Mouse (Mus musculus): ENCODE measurements around the gene Samd5. TPM values are rescaled to one million over a fixed set of nuclear protein-coding genes. Genes with fewer than 3 reads are reported as not detected.

Gene Samd5
- polyA plus RNA-seq, 1 experiment = 1.5 TPM

GRCm38 (mm10) chr10:9676418-9676786 lies 1.4 kb upstream of the Samd5 start:
- Histone ChIP-seq H3K27me3 (ENCODE audit: control insufficient read depth, insufficient read depth, low read length) (peaks cover 18% of the 10 kb centered on the region), H3K27ac (ENCODE audit: insufficient read depth, low read depth, low read length) (no peak overlapping the region), H3K4me3 (ENCODE audit: low read depth, low read length) (no peak overlapping the region), H3K36me3 (ENCODE audit: control insufficient read depth, insufficient read depth, low read length) (no peaks in the 10 kb centered on the region), H3K4me1 (ENCODE audit: control insufficient read depth, insufficient read depth, insufficient read length, low read length) (no peaks in the 10 kb centered on the region; the same call in 1 of the 2 replicates)
- TF ChIP-seq CTCF (IDR thresholded peaks at IDR 0.05; ENCODE audit: extremely low read depth, insufficient read length, insufficient replicate concordance, low read depth, low read length) (no peak), POLR2A (IDR thresholded peaks at IDR 0.05; ENCODE audit: low read depth, low read length) (no peak)
- WGBS = 20% methylated on average over 7 of the region's 7 CpGs

DNA sequence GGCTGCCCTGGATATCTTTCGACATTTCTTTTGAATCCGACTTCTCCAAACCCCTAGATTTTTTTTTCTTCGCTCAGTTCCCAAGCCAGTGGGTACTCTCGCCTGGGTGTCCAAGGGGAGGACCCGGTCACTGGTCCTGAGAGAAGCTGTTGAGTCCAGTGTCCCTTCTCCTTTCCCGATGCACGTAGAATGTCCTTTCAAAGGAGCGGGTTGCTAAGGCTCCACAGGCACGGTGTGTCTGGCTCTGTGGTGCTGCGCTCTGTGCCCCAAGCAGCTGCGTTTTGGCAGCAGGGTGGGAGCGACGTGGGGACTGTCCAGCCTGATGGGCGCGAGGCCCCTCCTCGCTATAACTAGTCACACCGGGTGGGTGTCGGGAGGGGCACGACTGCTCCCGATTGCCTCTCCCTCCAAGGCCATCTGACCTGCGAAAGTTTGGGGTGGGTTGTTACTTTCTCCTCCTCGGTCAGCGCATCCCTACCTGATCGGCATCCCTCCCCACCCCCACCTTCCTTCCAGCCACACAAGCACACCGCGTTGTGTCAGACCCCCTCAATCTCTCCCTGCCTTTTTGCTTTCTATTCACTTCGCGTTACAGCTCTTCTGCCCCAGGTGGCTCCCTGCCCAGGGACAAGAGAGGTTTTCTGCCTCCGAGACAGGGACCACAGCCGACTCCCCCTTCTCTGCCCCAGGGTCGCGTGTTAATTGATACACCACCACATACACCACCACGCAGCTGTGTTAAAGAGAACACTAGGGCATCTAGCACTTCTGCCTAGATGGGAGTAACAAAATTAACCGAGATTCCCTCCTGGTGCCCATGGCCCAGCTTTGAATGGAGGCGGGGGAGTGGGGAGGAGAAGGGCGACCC lies 776 bp upstream of the Samd5 start:
- 14% methylated on average over 36 of the region's 36 CpGs for WGBS
- H3K4me1 ChIP-seq (ENCODE audit: control insufficient read depth, insufficient read depth, insufficient read length, low read length) = no peaks in the 10 kb centered on the region; the same call in 1 of the 2 replicates
- H3K36me3 ChIP-seq (ENCODE audit: control insufficient read depth, insufficient read depth, low read length) = no peaks in the 10 kb centered on the region
- peak overlapping the region; percentile 64 for H3K4me3 ChIP-seq (ENCODE audit: low read depth, low read length)
- no peak overlapping the region for H3K27ac ChIP-seq (ENCODE audit: insufficient read depth, low read depth, low read length)
- peaks cover 18% of the 10 kb centered on the region for H3K27me3 ChIP-seq (ENCODE audit: control insufficient read depth, insufficient read depth, low read length)
- TF ChIP-seq POLR2A (IDR thresholded peaks at IDR 0.05; ENCODE audit: low read depth, low read length) (no peak), CTCF (IDR thresholded peaks at IDR 0.05; ENCODE audit: extremely low read depth, insufficient read length, insufficient replicate concordance, low read depth, low read length) (no peak)

GRCm38 (mm10) chr10:9673276-9673675 lies 1.7 kb downstream of the Samd5 start:
- Histone ChIP-seq H3K27ac (ENCODE audit: insufficient read depth, low read depth, low read length) (no peak overlapping the region), H3K27me3 (ENCODE audit: control insufficient read depth, insufficient read depth, low read length) (peaks cover 18% of the 10 kb centered on the region), H3K4me1 (ENCODE audit: control insufficient read depth, insufficient read depth, insufficient read length, low read length) (no peaks in the 10 kb centered on the region; the same call in 1 of the 2 replicates), H3K36me3 (ENCODE audit: control insufficient read depth, insufficient read depth, low read length) (no peaks in the 10 kb centered on the region), H3K4me3 (ENCODE audit: low read depth, low read length) (no peak overlapping the region)
- no peak for TF ChIP-seq CTCF (IDR thresholded peaks at IDR 0.05; ENCODE audit: extremely low read depth, insufficient read length, insufficient replicate concordance, low read depth, low read length)
- no peak for TF ChIP-seq POLR2A (IDR thresholded peaks at IDR 0.05; ENCODE audit: low read depth, low read length)

GRCm38 (mm10) chr10:9672751-9673150 lies 2.3 kb downstream of the Samd5 start:
- Histone ChIP-seq H3K4me3 (ENCODE audit: low read depth, low read length) (no peak overlapping the region), H3K36me3 (ENCODE audit: control insufficient read depth, insufficient read depth, low read length) (no peaks in the 10 kb centered on the region), H3K27ac (ENCODE audit: insufficient read depth, low read depth, low read length) (no peak overlapping the region), H3K4me1 (ENCODE audit: control insufficient read depth, insufficient read depth, insufficient read length, low read length) (no peaks in the 10 kb centered on the region; the same call in 1 of the 2 replicates), H3K27me3 (ENCODE audit: control insufficient read depth, insufficient read depth, low read length) (peaks cover 18% of the 10 kb centered on the region)
- WGBS = 90% methylated on average over 5 of the region's 5 CpGs
- no peak for TF ChIP-seq POLR2A (IDR thresholded peaks at IDR 0.05; ENCODE audit: low read depth, low read length)
- no peak for TF ChIP-seq CTCF (IDR thresholded peaks at IDR 0.05; ENCODE audit: extremely low read depth, insufficient read length, insufficient replicate concordance, low read depth, low read length)

- H3K4me3 ChIP-seq (ENCODE audit: low read depth, low read length) = no peak overlapping the region
- H3K4me1 ChIP-seq (ENCODE audit: control insufficient read depth, insufficient read depth, insufficient read length, low read length) = no peaks in the 10 kb centered on the region
- TF ChIP-seq POLR2A (IDR thresholded peaks at IDR 0.05; ENCODE audit: low read depth, low read length) (no peak), CTCF (IDR thresholded peaks at IDR 0.05; ENCODE audit: extremely low read depth, insufficient read length, insufficient replicate concordance, low read depth, low read length) (no peak)
- peaks cover 16% of the 10 kb centered on the region for H3K27me3 ChIP-seq (ENCODE audit: control insufficient read depth, insufficient read depth, low read length)
- H3K27ac ChIP-seq (ENCODE audit: insufficient read depth, low read depth, low read length) = no peak overlapping the region
- no peaks in the 10 kb centered on the region for H3K36me3 ChIP-seq (ENCODE audit: control insufficient read depth, insufficient read depth, low read length)
- WGBS = 82% methylated on average over 6 of the region's 6 CpGs
Measured at GRCm38 (mm10) chr10:9670351-9670750, 4.7 kb downstream of the Samd5 start.

- TF ChIP-seq POLR2A (IDR thresholded peaks at IDR 0.05; ENCODE audit: low read depth, low read length) (no peak), CTCF (IDR thresholded peaks at IDR 0.05; ENCODE audit: extremely low read depth, insufficient read length, insufficient replicate concordance, low read depth, low read length) (no peak)
- Histone ChIP-seq H3K4me1 (ENCODE audit: control insufficient read depth, insufficient read depth, insufficient read length, low read length) (no peaks in the 10 kb centered on the region), H3K4me3 (ENCODE audit: low read depth, low read length) (no peak overlapping the region), H3K36me3 (ENCODE audit: control insufficient read depth, insufficient read depth, low read length) (no peaks in the 10 kb centered on the region), H3K27me3 (ENCODE audit: control insufficient read depth, insufficient read depth, low read length) (peaks cover under 1% of the 10 kb centered on the region; the same call in 1 of the 2 replicates), H3K27ac (ENCODE audit: insufficient read depth, low read depth, low read length) (no peak overlapping the region)
- 67% methylated on average over 4 of the region's 4 CpGs for WGBS
Measured at GRCm38 (mm10) chr10:9668791-9669190, 6.2 kb downstream of the Samd5 start.

GRCm38 (mm10) chr10:9652946-9653345 lies 22.1 kb downstream of the Samd5 start:
- TF ChIP-seq CTCF (IDR thresholded peaks at IDR 0.05; ENCODE audit: extremely low read depth, insufficient read length, insufficient replicate concordance, low read depth, low read length) (no peak), POLR2A (IDR thresholded peaks at IDR 0.05; ENCODE audit: low read depth, low read length) (no peak)
- Histone ChIP-seq H3K4me3 (ENCODE audit: low read depth, low read length) (no peak overlapping the region), H3K27me3 (ENCODE audit: control insufficient read depth, insufficient read depth, low read length) (no peaks in the 10 kb centered on the region), H3K27ac (ENCODE audit: insufficient read depth, low read depth, low read length) (no peak overlapping the region), H3K4me1 (ENCODE audit: control insufficient read depth, insufficient read depth, insufficient read length, low read length) (no peaks in the 10 kb centered on the region), H3K36me3 (ENCODE audit: control insufficient read depth, insufficient read depth, low read length) (no peaks in the 10 kb centered on the region)
- 88% methylated on average over 5 of the region's 5 CpGs for WGBS

All from small intestine, adult 2 months (tissue).